Mouse (Mus musculus): Measurements from ENCODE around the gene Wdr93.

The Wdr93 gene

GRCm38 (mm10) chr7:79802037-79802436, 59.1 kb downstream of the Wdr93 start:
- WGBS = 88% methylated on average over 5 of the region's 5 CpGs

GRCm38 (mm10) chr7:79803887-79804286, 60.9 kb downstream of the Wdr93 start:
- WGBS = 45% methylated on average over 2 of the region's 2 CpGs

GRCm38 (mm10) chr7:79808561-79808960, 65.6 kb downstream of the Wdr93 start:
- 91% methylated on average over 7 of the region's 7 CpGs for WGBS

GRCm38 (mm10) chr7:79810611-79811506, 67.9 kb downstream of the Wdr93 start, which contains the start of gene Mesp2:
TSS of gene Mesp2 (plus strand) at chr7:79810727.
- WGBS = 18% methylated on average over 71 of the region's 71 CpGs

GRCm38 (mm10) chr7:79813409-79813808, 70.4 kb downstream of the Wdr93 start:
- 94% methylated on average over 1 of the region's 1 CpGs for WGBS

- WGBS = 30% methylated on average over 6 of the region's 6 CpGs
Observed at GRCm38 (mm10) chr7:79818321-79818720, 75.4 kb downstream of the Wdr93 start.

GRCm38 (mm10) chr7:79819515-79819914, 76.6 kb downstream of the Wdr93 start:
- WGBS = 70% methylated on average over 4 of the region's 4 CpGs

- 80% methylated on average over 11 of the region's 11 CpGs for WGBS
Observed at GRCm38 (mm10) chr7:79819996-79820395, 77.0 kb downstream of the Wdr93 start.

GRCm38 (mm10) chr7:79822092-79822695, 79.2 kb downstream of the Wdr93 start:
- WGBS = 66% methylated on average over 12 of the region's 12 CpGs

GRCm38 (mm10) chr7:79828341-79828740, 85.4 kb downstream of the Wdr93 start:
- 79% methylated on average over 3 of the region's 3 CpGs for WGBS

- 75% methylated on average over 6 of the region's 6 CpGs for WGBS
Observed at GRCm38 (mm10) chr7:79831145-79831544, 88.2 kb downstream of the Wdr93 start.

- 52% methylated on average over 6 of the region's 6 CpGs for WGBS
Observed at GRCm38 (mm10) chr7:79831585-79831984, 88.6 kb downstream of the Wdr93 start.

GRCm38 (mm10) chr7:79835196-79835595, 92.2 kb downstream of the Wdr93 start:
- 95% methylated on average over 6 of the region's 6 CpGs for WGBS
